Mouse (Mus musculus): ENCODE measurements at regions not wholly inside any gene's neighbourhood (a gene's known extent, or its start where the extent isn't known, plus 50 kb on each side); places are given as distances from the start of the nearest gene placed in this dataset.

DNA sequence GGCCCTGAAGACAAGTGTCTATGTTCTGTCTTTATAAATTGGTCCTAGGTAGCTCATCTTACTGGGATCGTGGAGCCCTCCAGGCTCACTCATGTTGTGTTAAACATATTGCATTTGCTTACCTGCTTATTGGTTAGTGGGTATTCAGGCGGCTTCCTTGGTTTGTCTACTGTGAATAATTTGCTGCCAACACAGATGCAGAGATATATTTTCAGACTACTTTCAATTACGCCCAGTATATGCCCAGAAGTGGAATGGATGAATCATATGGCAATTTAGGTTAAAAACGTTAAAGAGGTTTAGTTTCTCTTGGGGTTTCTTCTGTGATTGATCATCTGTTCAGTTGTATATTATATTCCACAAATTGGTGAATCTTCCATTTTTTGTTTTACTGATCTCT lies 140.4 kb downstream of the Mex3b start:
- no peak for TF ChIP-seq CTCF (IDR thresholded peaks at IDR 0.05; ENCODE audit: control insufficient read depth, insufficient read depth, insufficient read length)
- no peak for TF ChIP-seq FOSL1 (IDR thresholded peaks at IDR 0.05; ENCODE audit: insufficient read depth, low read length, poor library complexity, severe bottlenecking)
- TF ChIP-seq MYOG (IDR thresholded peaks at IDR 0.05; ENCODE audit: control insufficient read depth, extremely low read depth, insufficient read length), result no peak
- TF ChIP-seq USF1 (IDR thresholded peaks at IDR 0.05; ENCODE audit: low read depth), result no peak
- no peak for TF ChIP-seq MAX (IDR thresholded peaks at IDR 0.05)

Data from C2C12 (cell line).